Mouse (Mus musculus): ENCODE data around the gene Nlk. TPM values are rescaled to one million over a fixed set of nuclear protein-coding genes. Genes with fewer than 3 reads are reported as not detected.

The Nlk gene
- polyA plus RNA-seq, 2 experiments = 3.2 to 4.4 TPM

DNA sequence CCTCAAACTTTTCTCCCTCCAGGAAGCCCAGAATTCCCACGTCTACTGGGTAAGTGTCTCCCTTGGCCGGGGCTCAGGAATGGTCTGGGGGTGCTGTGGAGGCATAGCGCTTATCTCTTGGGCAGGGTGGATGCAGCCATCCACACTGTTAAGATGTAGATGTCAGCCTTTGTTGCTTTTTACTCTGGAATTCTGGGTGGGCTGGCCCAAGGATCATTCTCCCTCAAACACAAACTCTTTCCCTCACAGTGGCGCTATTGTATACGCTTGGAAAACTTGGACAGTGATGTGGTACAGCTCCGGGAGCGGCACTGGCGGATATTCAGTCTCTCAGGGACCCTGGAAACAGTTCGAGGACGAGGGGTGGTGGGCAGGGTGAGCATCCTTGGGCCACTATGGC lies 178.2 kb downstream of the Nlk start:
- no peak for ATAC-seq (ENCODE audit: insufficient read depth)
- H3K9me3 ChIP-seq (ENCODE audit: control insufficient read depth, low read length) = no peaks in the 10 kb centered on the region
- DNase-seq (ENCODE audit: low read depth in 3 of 3, low spot score in 3 of 3) = no peak
- peaks cover 52% of the 10 kb centered on the region for H3K36me3 ChIP-seq (replicated peaks; ENCODE audit: control insufficient read depth, insufficient read depth, low read depth)
- TF ChIP-seq EP300 (IDR thresholded peaks at IDR 0.05; ENCODE audit: low read depth) (no peak), CTCF (IDR thresholded peaks at IDR 0.05; ENCODE audit: low read depth) (no peak)
- 84% methylated on average over 10 of the region's 10 CpGs for WGBS (ENCODE audit: insufficient replicate concordance)
- no peak overlapping the region for H3K9ac ChIP-seq (replicated peaks)
- no peak overlapping the region for H3K4me2 ChIP-seq (ENCODE audit: low read depth)
- H3K27me3 ChIP-seq (ENCODE audit: control insufficient read depth, insufficient read depth, low read length) = no peaks in the 10 kb centered on the region
- no peak overlapping the region for H3K27ac ChIP-seq
- no peaks in the 10 kb centered on the region for H3K4me1 ChIP-seq (replicated peaks; ENCODE audit: control insufficient read depth in 2 of 2, insufficient read depth in 2 of 2, low read length in 1 of 2)
- H3K4me3 ChIP-seq (ENCODE audit: insufficient read depth in 1 of 2, low read depth in 2 of 2, low read length in 2 of 2) = no peak overlapping the region

Other genes with a start within 250 kb of the Nlk start
- gene Slc46a1, start 231.7 kb downstream of the Nlk start, polyA plus RNA-seq (2012; rRNA removed) = 3.7 and 4.9 TPM in 2 replicates
- 5.0 and 5.8 TPM in 2 replicates for gene Slc46a1, start 231.7 kb downstream of the Nlk start, polyA plus RNA-seq (2014; fragmentation: Nextera tagmentation; extraction: Ambion mirVana)
- gene Sarm1, start 199.6 kb downstream of the Nlk start, polyA plus RNA-seq (2012; rRNA removed) = 0.09 and 0.22 TPM in 2 replicates
- 0.14 and 0.15 TPM in 2 replicates for gene Sarm1, start 199.6 kb downstream of the Nlk start, polyA plus RNA-seq (2014; fragmentation: Nextera tagmentation; extraction: Ambion mirVana)
- 350 and 403 TPM in 2 replicates for gene Vtn, start 198.3 kb downstream of the Nlk start, polyA plus RNA-seq (2012; rRNA removed)
- 353 and 424 TPM in 2 replicates for gene Vtn, start 198.3 kb downstream of the Nlk start, polyA plus RNA-seq (2014; fragmentation: Nextera tagmentation; extraction: Ambion mirVana)
- gene Sebox, start 193.9 kb downstream of the Nlk start, polyA plus RNA-seq (2012; rRNA removed) = 0.18 and 0.28 TPM in 2 replicates
- gene Sebox, start 193.9 kb downstream of the Nlk start, polyA plus RNA-seq (2014; fragmentation: Nextera tagmentation; extraction: Ambion mirVana) = 0.35 and 0.39 TPM in 2 replicates
- gene Tmem199, start 185.2 kb downstream of the Nlk start, polyA plus RNA-seq (2012; rRNA removed) = 10.6 and 14.5 TPM in 2 replicates
- 20.6 and 22.1 TPM in 2 replicates for gene Tmem199, start 185.2 kb downstream of the Nlk start, polyA plus RNA-seq (2014; fragmentation: Nextera tagmentation; extraction: Ambion mirVana)
- 24.1 and 28.2 TPM in 2 replicates for gene Poldip2, start 185.2 kb downstream of the Nlk start, polyA plus RNA-seq (2012; rRNA removed)
- gene Poldip2, start 185.2 kb downstream of the Nlk start, polyA plus RNA-seq (2014; fragmentation: Nextera tagmentation; extraction: Ambion mirVana) = 55.6 and 57.2 TPM in 2 replicates
- 6.3 and 6.7 TPM in 2 replicates for gene Tnfaip1, start 161.0 kb downstream of the Nlk start, polyA plus RNA-seq (2012; rRNA removed)
- gene Tnfaip1, start 161.0 kb downstream of the Nlk start, polyA plus RNA-seq (2014; fragmentation: Nextera tagmentation; extraction: Ambion mirVana) = 12.6 and 13.2 TPM in 2 replicates
- 29.2 and 41.7 TPM in 2 replicates for gene Ift20, start 161.0 kb downstream of the Nlk start, polyA plus RNA-seq (2012; rRNA removed)
- gene Ift20, start 161.0 kb downstream of the Nlk start, polyA plus RNA-seq (2014; fragmentation: Nextera tagmentation; extraction: Ambion mirVana) = 73.9 and 77.8 TPM in 2 replicates
- 34.2 and 42.3 TPM in 2 replicates for gene Tmem97, start 146.6 kb downstream of the Nlk start, polyA plus RNA-seq (2012; rRNA removed)
- gene Tmem97, start 146.6 kb downstream of the Nlk start, polyA plus RNA-seq (2014; fragmentation: Nextera tagmentation; extraction: Ambion mirVana) = 99.5 and 116 TPM in 2 replicates
- 18.3 and 21.0 TPM in 2 replicates for gene Ccnq, start 54.4 kb upstream of the Nlk start, polyA plus RNA-seq (2012; rRNA removed)
- 19.8 and 20.0 TPM in 2 replicates for gene Ccnq, start 54.4 kb upstream of the Nlk start, polyA plus RNA-seq (2014; fragmentation: Nextera tagmentation; extraction: Ambion mirVana)
- 3.8 and 12.4 TPM in 2 replicates for gene Lyrm9, start 129.2 kb upstream of the Nlk start, polyA plus RNA-seq (2012; rRNA removed)
- 18.1 and 20.4 TPM in 2 replicates for gene Lyrm9, start 129.2 kb upstream of the Nlk start, polyA plus RNA-seq (2014; fragmentation: Nextera tagmentation; extraction: Ambion mirVana)
- gene Nos2, start 223.4 kb upstream of the Nlk start, polyA plus RNA-seq (2012; rRNA removed) = 0.02 TPM in 2 replicates
- 0.04 TPM in 1 of 2 replicates, not detected in the other for gene Nos2, start 223.4 kb upstream of the Nlk start, polyA plus RNA-seq (2014; fragmentation: Nextera tagmentation; extraction: Ambion mirVana)

Data from liver, embryonic 14.5 days (tissue).